Mouse (Mus musculus): ENCODE data around the gene Stip1. TPM values are rescaled to one million over a fixed set of nuclear protein-coding genes. Genes with fewer than 3 reads are reported as not detected.

The Stip1 gene
- total and polyA plus RNA-seq, 3 experiments, result 284 to 430 (median 370) TPM

- Histone ChIP-seq H3K27ac (ENCODE audit: control insufficient read depth, low read depth, low read length) (no peak overlapping the region), H3K9ac (ENCODE audit: control insufficient read depth, low read depth, low read length, poor library complexity, severe bottlenecking) (no peak overlapping the region), H3K4me1 (ENCODE audit: control insufficient read depth in 1 of 2, insufficient read depth in 2 of 2, low read length in 2 of 2) (peaks cover 0 to 4% of the 10 kb centered on the region in 2 experiments; a peak in 2 of 4 replicates), H3K4me3 (ENCODE audit: control insufficient read depth in 1 of 2, insufficient read depth in 1 of 2, low read depth in 2 of 2, low read length in 2 of 2) (no peak overlapping the region), H3K9me3 (replicated peaks; ENCODE audit: insufficient read depth, low read length) (no peaks in the 10 kb centered on the region), H3K27me3 (ENCODE audit: control insufficient read depth in 1 of 2, insufficient read depth in 2 of 2, low read length in 2 of 2) (no peaks in the 10 kb centered on the region), H3K79me2 (ENCODE audit: control insufficient read depth, insufficient read depth, low read length, poor library complexity) (peaks cover 3% of the 10 kb centered on the region; the same call in 1 of the 2 replicates), H3K36me3 (ENCODE audit: control insufficient read depth in 1 of 2, insufficient read depth in 2 of 2, low read length in 2 of 2) (peaks cover 0 to 3% of the 10 kb centered on the region in 2 experiments; a peak in 2 of 4 replicates)
- no peak for TF ChIP-seq MAFK (IDR thresholded peaks at IDR 0.05; ENCODE audit: borderline replicate concordance, low read depth, low read length)
- TF ChIP-seq MXI1 (IDR thresholded peaks at IDR 0.05; ENCODE audit: low read depth, low read length), result no peak
- TF ChIP-seq CTCF (IDR thresholded peaks at IDR 0.05 in 2 of 3, conservative IDR thresholded peaks at IDR 0.05 in 1 of 3; ENCODE audit: control insufficient read depth in 1 of 3, insufficient read depth in 1 of 3, low read depth in 2 of 3, low read length in 3 of 3, poor library complexity in 1 of 3, severe bottlenecking in 1 of 3), result no peak
- no peak for TF ChIP-seq JUND (IDR thresholded peaks at IDR 0.05; ENCODE audit: low read depth, low read length)
- no peak for TF ChIP-seq SIN3A (IDR thresholded peaks at IDR 0.05; ENCODE audit: low read length)
- TF ChIP-seq TBP (IDR thresholded peaks at IDR 0.05; ENCODE audit: low read depth, low read length), result no peak
- TF ChIP-seq ZNF384 (IDR thresholded peaks at IDR 0.05; ENCODE audit: low read depth, low read length), result no peak
- no peak for TF ChIP-seq E2F4 (IDR thresholded peaks at IDR 0.05; ENCODE audit: borderline replicate concordance, low read depth, low read length)
- TF ChIP-seq EP300 (IDR thresholded peaks at IDR 0.05; ENCODE audit: low read depth in 1 of 2, low read length in 2 of 2), result no peak
- no peak for TF ChIP-seq USF2 (IDR thresholded peaks at IDR 0.05; ENCODE audit: borderline replicate concordance in 1 of 2, insufficient read depth in 1 of 2, low read depth in 1 of 2, low read length in 2 of 2)
- no peak for TF ChIP-seq POLR2A (IDR thresholded peaks at IDR 0.05; ENCODE audit: control insufficient read depth in 1 of 2, insufficient read depth in 1 of 2, low read depth in 1 of 2, low read length in 2 of 2, poor library complexity in 1 of 2)
- TF ChIP-seq POLR2AphosphoS5 (IDR thresholded peaks at IDR 0.05; ENCODE audit: borderline replicate concordance, low read depth, low read length), result no peak
- no peak for TF ChIP-seq KAT2A (conservative IDR thresholded peaks at IDR 0.05; ENCODE audit: low read depth, low read length)
- no peak for TF ChIP-seq NRF1 (IDR thresholded peaks at IDR 0.05; ENCODE audit: insufficient read depth, low read depth, low read length, poor library complexity, severe bottlenecking)
- TF ChIP-seq CHD1 (IDR thresholded peaks at IDR 0.05; ENCODE audit: low read depth, low read length), result no peak
- no peak for DNase-seq (ENCODE audit: low read depth, low spot score)
Observed at GRCm38 (mm10) chr19:7044706-7045105, 4.9 kb upstream of the Stip1 start.

- no peak for TF ChIP-seq CHD2 (IDR thresholded peaks at IDR 0.05; ENCODE audit: low read length)
- no peak for TF ChIP-seq MYC (IDR thresholded peaks at IDR 0.05; ENCODE audit: low read depth, low read length)
- no peak for TF ChIP-seq ELF1 (IDR thresholded peaks at IDR 0.05; ENCODE audit: low read depth, low read length)
- TF ChIP-seq POLR2A (IDR thresholded peaks at IDR 0.05; ENCODE audit: control insufficient read depth in 1 of 2, insufficient read depth in 1 of 2, low read depth in 1 of 2, low read length in 2 of 2, poor library complexity in 1 of 2), result no peak
- Histone ChIP-seq H3K27ac (ENCODE audit: control insufficient read depth, low read depth, low read length) (no peak overlapping the region), H3K9me3 (replicated peaks; ENCODE audit: insufficient read depth, low read length) (no peaks in the 10 kb centered on the region), H3K79me2 (ENCODE audit: control insufficient read depth, insufficient read depth, low read length, poor library complexity) (peaks cover 7% of the 10 kb centered on the region), H3K36me3 (ENCODE audit: control insufficient read depth in 1 of 2, insufficient read depth in 2 of 2, low read length in 2 of 2) (peaks cover 0 to 3% of the 10 kb centered on the region in 2 experiments; a peak in 2 of 4 replicates), H3K27me3 (ENCODE audit: control insufficient read depth in 1 of 2, insufficient read depth in 2 of 2, low read length in 2 of 2) (no peaks in the 10 kb centered on the region), H3K4me1 (ENCODE audit: control insufficient read depth in 1 of 2, insufficient read depth in 2 of 2, low read length in 2 of 2) (peaks cover 0 to 4% of the 10 kb centered on the region in 2 experiments; a peak in 2 of 4 replicates), H3K9ac (ENCODE audit: control insufficient read depth, low read depth, low read length, poor library complexity, severe bottlenecking) (no peak overlapping the region), H3K4me3 (ENCODE audit: control insufficient read depth in 1 of 2, insufficient read depth in 1 of 2, low read depth in 2 of 2, low read length in 2 of 2) (no peak overlapping the region)
- DNase-seq (ENCODE audit: low read depth, low spot score), result no peak
Observed at GRCm38 (mm10) chr19:7044279-7044678, 4.5 kb upstream of the Stip1 start.
